Mouse (Mus musculus) kidney, embryonic 14.5 days (tissue): ENCODE results near the gene Cep170. TPM values are rescaled to one million over a fixed set of nuclear protein-coding genes. Genes with fewer than 3 reads are reported as not detected.
A peak's percentile ranks its signal among the peaks of the same experiment; 100 is the strongest.

Experiments used
- ATAC-seq: fragments of 200-750 bp; cut with Nextera tagmentation; 2 replicates; pipeline ENCODE4 v1.8.0; 2017; ENCODE audit warnings: moderate number of reproducible peaks, mild to moderate bottlenecking, moderate TSS enrichment, moderate library complexity; ENCODE audit not compliant: low FRiP score, low TSS enrichment
- H3K27ac ChIP-seq: fragments of 300-500 bp; sonication (generic); 2 replicates; pipeline ENCODE4 v1.5.1; 2014; ENCODE audit warnings: low read depth, mild to moderate bottlenecking, low read length, moderate library complexity, mixed read lengths
- H3K27me3 ChIP-seq: fragments of 300-500 bp; sonication (generic); 2 replicates; pipeline ENCODE4 v1.6.1; 2014; ENCODE audit warnings: mild to moderate bottlenecking, low read length; ENCODE audit not compliant: control insufficient read depth, insufficient read depth
- H3K36me3 ChIP-seq: fragments of 300-500 bp; sonication (generic); 2 replicates; pipeline ENCODE4 v1.6.1; 2014; ENCODE audit warnings: low read length, mixed read lengths; ENCODE audit not compliant: control insufficient read depth, insufficient read depth
- H3K4me1 ChIP-seq: fragments of 300-500 bp; sonication (generic); 2 replicates; pipeline ENCODE4 v1.6.1; 2014; ENCODE audit warnings: low read length, mixed read lengths; ENCODE audit not compliant: control insufficient read depth, insufficient read depth
- H3K4me2 ChIP-seq: fragments of 300-500 bp; sonication (generic); replicated peaks from 2 replicates; pipeline ENCODE4 v1.6.1; 2014; ENCODE audit warnings: low read depth, mild to moderate bottlenecking, low read length
- H3K4me3 ChIP-seq: fragments of 300-500 bp; sonication (generic); 2 replicates; pipeline ENCODE4 v1.5.1; 2014; ENCODE audit warnings: mild to moderate bottlenecking, low read length
- H3K9ac ChIP-seq: fragments of 300-500 bp; sonication (generic); 2 replicates; pipeline ENCODE4 v1.6.1; 2014; ENCODE audit warnings: low read depth, mild to moderate bottlenecking, low read length, moderate library complexity
- H3K9me3 ChIP-seq: fragments of 300-500 bp; sonication (generic); 2 replicates; pipeline ENCODE4 v1.6.1; 2016; ENCODE audit warnings: low read length; ENCODE audit not compliant: control insufficient read depth
- WGBS: fragments of 180-500 bp; shearing (Covaris S2); extraction: QIAGEN DNeasy Blood & Tissue Kit; methylation state at CpG from one replicate; pipeline ENCODE4 v1.1.7; 2014; 5-methylcytosine and 5-hydroxymethylcytosine counted together
- polyA plus RNA-seq: library from polyadenylated mRNA; unstranded; fragments of >200 nt; fragmentation: Nextera tagmentation; extraction: Ambion mirVana; gene quantifications from 2 replicates; pipeline ENCODE4 v1.2.1, GENCODE M21; 2014

Cep170 gene
- polyA plus RNA-seq, 1 experiment from 2014 or later: 32.2 TPM

DNA sequence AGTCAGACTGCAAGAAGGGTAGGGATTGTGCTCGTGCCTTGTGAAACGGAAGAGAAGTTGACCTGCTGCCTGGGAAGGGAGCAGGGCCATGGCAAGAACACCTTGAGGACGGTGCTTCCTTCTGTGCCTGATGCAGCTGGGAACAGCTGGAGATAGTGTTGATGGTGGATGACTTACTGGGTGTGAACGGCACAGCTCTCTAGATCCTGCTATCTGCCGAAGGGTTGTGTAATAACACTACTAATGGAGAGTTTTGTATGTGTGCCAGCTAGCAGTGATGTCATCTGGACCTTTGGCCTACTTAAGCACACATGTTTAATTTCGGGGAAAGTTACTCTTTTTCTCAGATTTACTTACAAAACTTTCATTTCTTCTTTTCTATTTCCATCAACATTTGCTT lies 4.9 kb upstream of the Cep170 start:
- H3K4me1 ChIP-seq: peaks cover 3% of the 10 kb centered on the region; the same call in 1 of the 2 replicates
- no peak overlapping the region for H3K4me2 ChIP-seq
- no peak for ATAC-seq
- H3K27me3 ChIP-seq: no peaks in the 10 kb centered on the region
- H3K9me3 ChIP-seq: no peaks in the 10 kb centered on the region
- no peak overlapping the region for H3K4me3 ChIP-seq
- H3K36me3 ChIP-seq: no peaks in the 10 kb centered on the region
- no peak overlapping the region for H3K9ac ChIP-seq
- WGBS: 74% methylated on average over 6 of the region's 6 CpGs
- H3K27ac ChIP-seq: no peak overlapping the region

DNA sequence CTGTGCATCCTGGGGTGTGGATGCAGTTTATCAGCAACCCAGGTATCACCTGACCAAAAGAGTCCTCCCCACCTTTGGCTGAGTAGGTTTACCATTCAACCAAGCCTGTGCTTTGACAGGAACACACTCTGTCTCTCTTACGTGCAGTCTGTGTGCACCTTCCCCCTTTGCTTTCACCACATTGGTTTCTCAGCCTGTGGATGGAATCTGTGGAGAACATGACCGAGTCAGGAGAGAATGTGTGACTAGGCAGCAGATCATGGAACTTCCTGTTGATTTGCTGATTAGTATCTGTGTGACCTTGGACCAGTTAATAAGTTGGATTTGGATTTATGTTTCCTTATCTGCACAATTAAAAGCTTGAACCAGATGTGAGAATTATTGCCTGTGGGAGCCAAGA lies 4.3 kb upstream of the Cep170 start:
- peaks cover 3% of the 10 kb centered on the region; the same call in 1 of the 2 replicates for H3K4me1 ChIP-seq
- no peak for ATAC-seq
- WGBS: 68% methylated on average over 2 of the region's 2 CpGs
- H3K36me3 ChIP-seq: no peaks in the 10 kb centered on the region
- no peaks in the 10 kb centered on the region for H3K27me3 ChIP-seq
- no peak overlapping the region for H3K4me2 ChIP-seq
- H3K27ac ChIP-seq: no peak overlapping the region
- H3K9me3 ChIP-seq: no peaks in the 10 kb centered on the region
- H3K4me3 ChIP-seq: no peak overlapping the region
- no peak overlapping the region for H3K9ac ChIP-seq

DNA sequence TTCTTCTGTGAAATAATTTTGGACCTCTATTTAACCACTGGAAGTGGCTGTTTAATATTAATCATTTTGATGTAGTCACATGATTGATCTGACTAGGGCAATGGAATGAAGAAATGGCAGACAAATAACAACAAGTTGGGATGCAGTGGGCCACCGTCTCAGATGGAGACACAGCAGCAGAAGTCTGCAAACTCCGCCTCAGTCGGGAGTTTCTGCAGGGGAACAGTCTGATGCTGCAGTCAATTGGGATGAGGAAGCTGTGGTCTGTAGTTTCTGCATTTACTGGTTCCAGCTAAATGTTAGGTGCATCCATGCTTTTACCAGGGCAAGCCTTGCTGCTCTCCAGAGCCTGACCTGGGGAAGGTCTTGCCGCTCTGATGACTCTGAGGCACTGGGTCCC lies 2.9 kb upstream of the Cep170 start:
- ATAC-seq: no peak
- Histone ChIP-seq H3K4me1 (peaks cover 3% of the 10 kb centered on the region; the same call in 1 of the 2 replicates), H3K36me3 (no peaks in the 10 kb centered on the region), H3K4me3 (no peak overlapping the region), H3K9ac (no peak overlapping the region), H3K27me3 (no peaks in the 10 kb centered on the region), H3K4me2 (no peak overlapping the region), H3K9me3 (no peaks in the 10 kb centered on the region), H3K27ac (no peak overlapping the region)
- 86% methylated on average over 4 of the region's 4 CpGs for WGBS

DNA sequence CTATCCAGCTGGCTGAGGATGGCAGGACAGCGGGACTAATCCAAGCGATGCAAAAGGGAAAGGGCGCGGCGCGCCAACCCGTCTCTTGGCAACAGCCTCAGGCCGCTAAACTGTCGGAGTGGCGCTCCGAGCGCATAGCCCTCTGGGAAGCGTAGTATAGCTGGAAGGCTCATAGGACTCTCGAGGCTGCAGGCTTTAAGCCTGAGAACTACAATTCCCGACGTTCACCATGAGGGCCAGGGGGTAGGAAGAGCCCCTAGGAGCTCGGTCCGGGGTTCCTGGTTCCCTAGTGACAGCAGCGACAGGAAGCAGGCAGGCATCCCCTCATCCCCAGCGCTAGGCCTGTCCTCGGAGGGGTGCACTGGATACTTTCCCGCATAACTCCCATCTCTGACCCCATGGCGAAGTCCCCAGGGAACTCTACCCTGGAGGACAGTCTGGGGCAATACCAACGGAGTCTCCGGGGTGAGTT lies 760 bp upstream of the Cep170 start, which contains the start of gene Sdccag8:
Sdccag8 (plus strand) TSS at position 70 of the 472 bp plus-strand sequence.
- Histone ChIP-seq H3K9me3 (no peaks in the 10 kb centered on the region), H3K27me3 (no peaks in the 10 kb centered on the region), H3K9ac (peak within 1 kb of the TSS; percentile 89), H3K4me2 (peak within 1 kb of the TSS; percentile 67), H3K27ac (peak within 1 kb of the TSS; percentile 96), H3K36me3 (no peaks in the 10 kb centered on the region), H3K4me3 (peak within 1 kb of the TSS; percentile 90), H3K4me1 (peaks cover 3% of the 10 kb centered on the region; the same call in 1 of the 2 replicates)
- WGBS: under 1% methylated on average over 25 of the region's 25 CpGs
- ATAC-seq: peak; percentile 98

DNA sequence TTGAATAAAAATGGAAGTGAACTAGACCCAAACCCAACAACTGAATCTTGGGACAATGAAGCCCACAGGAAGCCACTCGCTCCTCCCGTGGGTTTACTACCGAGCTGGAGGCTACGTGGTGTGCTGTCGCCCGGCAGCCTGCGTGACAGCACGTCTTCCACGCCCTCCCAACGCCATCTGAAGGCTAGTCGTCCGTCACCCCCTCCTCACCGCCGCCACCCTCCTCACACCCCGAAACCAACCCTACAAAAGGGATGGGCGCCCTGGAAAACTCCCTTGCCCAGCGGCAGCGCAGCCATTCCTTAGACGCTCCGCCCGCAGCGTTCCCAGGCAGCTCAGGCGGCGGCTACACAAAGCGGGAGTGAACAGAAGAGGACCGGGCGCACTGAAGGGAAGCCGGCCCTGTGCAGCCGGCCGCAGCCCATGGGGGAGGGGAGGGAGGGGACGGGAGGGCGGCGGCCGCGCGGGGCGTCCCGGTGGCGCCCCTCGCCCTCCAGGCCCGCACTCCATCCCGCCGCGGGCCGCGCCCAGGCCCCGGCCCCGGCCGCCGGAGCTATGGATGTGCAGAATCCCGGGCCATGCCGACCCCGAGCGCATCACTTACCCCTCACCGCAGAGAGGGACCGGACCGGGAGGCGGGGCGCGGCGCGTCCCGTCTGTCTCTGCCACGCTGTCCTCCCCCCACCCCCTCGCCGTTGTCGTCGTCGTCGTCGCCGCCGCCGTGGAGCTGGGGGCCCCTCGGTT lies 403 bp downstream of the Cep170 start:
- H3K27ac ChIP-seq: peak overlapping the region; percentile 96
- peak; percentile 60 for ATAC-seq
- H3K36me3 ChIP-seq: no peaks in the 10 kb centered on the region
- no peaks in the 10 kb centered on the region for H3K27me3 ChIP-seq
- peak overlapping the region; percentile 90 for H3K4me3 ChIP-seq
- peak overlapping the region; percentile 89 for H3K9ac ChIP-seq
- peaks cover 3% of the 10 kb centered on the region; the same call in 1 of the 2 replicates for H3K4me1 ChIP-seq
- 1% methylated on average over 51 of the region's 75 CpGs for WGBS
- no peaks in the 10 kb centered on the region for H3K9me3 ChIP-seq
- H3K4me2 ChIP-seq: peak overlapping the region; percentile 67

DNA sequence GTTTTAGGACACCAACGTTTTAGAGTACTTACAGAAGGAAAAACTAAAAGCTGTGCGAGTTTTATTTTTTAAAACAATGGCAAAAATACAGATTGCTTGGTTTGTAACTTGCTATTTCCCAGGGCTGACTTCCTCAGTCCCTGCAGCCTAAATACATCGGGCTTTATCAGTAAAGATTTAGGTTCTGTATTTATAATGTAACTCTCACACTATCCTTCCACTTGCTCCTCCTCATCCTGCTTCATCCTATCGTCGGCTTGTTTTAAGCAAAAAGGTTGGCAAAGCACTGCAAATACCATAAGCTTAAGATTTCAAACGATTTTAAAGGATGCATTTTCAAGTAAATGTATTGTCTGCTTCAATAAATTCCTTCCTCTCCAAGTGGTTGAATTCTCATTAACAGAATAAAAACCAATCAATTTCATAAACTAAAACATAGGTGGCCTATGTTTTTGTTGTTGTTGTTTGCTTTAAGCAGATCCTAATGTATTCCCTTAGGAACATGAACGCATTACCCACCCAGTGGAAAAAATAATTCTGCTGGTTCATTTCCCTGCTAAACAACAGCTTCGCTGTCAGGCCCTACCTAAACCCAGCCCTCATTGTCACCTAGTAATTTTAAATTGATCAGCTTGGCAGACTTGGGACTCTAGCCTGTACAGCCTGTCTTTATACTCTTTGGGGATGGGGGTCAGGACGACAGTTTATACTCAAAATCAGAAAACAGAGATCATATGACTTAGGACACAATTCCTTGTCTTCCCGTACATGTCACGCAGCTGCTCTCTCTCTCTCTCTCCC lies 1.2 kb downstream of the Cep170 start:
- H3K9me3 ChIP-seq: no peaks in the 10 kb centered on the region
- no peak for ATAC-seq
- peak overlapping the region; percentile 90 for H3K4me3 ChIP-seq
- no peaks in the 10 kb centered on the region for H3K27me3 ChIP-seq
- H3K4me2 ChIP-seq: peak overlapping the region; percentile 67
- H3K4me1 ChIP-seq: peaks cover 3% of the 10 kb centered on the region; the same call in 1 of the 2 replicates
- no peaks in the 10 kb centered on the region for H3K36me3 ChIP-seq
- peak overlapping the region; percentile 89 for H3K9ac ChIP-seq
- peak overlapping the region; percentile 96 for H3K27ac ChIP-seq
- WGBS: 22% methylated on average over 11 of the region's 11 CpGs

DNA sequence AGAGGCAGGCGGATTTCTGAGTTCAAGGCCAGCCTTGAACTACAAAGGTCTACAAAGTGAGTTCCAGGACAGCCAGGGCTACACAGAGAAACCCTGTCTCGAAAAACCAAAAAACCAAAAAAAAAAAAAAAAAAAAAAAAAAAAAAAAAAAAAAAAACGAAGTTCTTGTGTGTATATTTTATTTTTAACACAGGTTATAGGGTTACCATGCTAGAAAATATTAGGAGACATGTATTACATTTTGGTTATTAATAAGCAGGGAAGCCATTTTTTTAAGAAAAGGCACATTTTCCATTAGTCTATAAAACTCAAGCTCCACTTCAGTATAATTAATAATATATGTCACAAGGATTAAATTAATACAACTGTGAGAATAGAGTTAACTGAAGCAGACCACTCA lies 2.0 kb downstream of the Cep170 start:
- no peak overlapping the region; the same call in 1 of the 2 replicates for H3K4me3 ChIP-seq
- peak overlapping the region; percentile 67 for H3K4me2 ChIP-seq
- peaks cover 3% of the 10 kb centered on the region; the same call in 1 of the 2 replicates for H3K4me1 ChIP-seq
- 84% methylated on average over 3 of the region's 3 CpGs for WGBS
- no peak overlapping the region for H3K27ac ChIP-seq
- no peaks in the 10 kb centered on the region for H3K36me3 ChIP-seq
- no peak for ATAC-seq
- no peaks in the 10 kb centered on the region for H3K9me3 ChIP-seq
- no peak overlapping the region for H3K9ac ChIP-seq
- H3K27me3 ChIP-seq: no peaks in the 10 kb centered on the region

DNA sequence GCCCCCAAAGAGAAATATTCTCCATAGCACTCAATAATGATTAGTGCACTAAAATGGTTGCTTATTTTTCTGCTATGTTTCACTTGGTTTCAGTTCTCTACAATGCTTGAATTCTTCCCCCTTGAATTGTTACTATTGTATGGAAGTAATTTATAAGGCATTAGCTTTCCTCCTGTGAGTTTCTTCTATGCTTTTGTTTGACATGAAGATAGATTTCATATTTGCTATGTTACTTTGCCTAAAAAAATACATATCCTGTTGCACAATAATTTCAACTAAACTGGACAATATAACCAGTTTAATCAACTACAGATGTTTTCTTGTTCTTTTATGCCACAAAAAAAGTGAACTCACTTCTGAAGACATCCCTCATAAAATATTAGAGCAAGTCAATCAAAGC lies 3.7 kb downstream of the Cep170 start:
- no peak overlapping the region for H3K4me3 ChIP-seq
- H3K9ac ChIP-seq: no peak overlapping the region
- H3K27ac ChIP-seq: no peak overlapping the region
- peaks cover 1% of the 10 kb centered on the region; the same call in 1 of the 2 replicates for H3K4me1 ChIP-seq
- no peaks in the 10 kb centered on the region for H3K27me3 ChIP-seq
- no peak overlapping the region for H3K4me2 ChIP-seq
- ATAC-seq: no peak
- H3K9me3 ChIP-seq: no peaks in the 10 kb centered on the region
- no peaks in the 10 kb centered on the region for H3K36me3 ChIP-seq
